Mouse (Mus musculus): ENCODE results near the gene Ptgs2.

DNA sequence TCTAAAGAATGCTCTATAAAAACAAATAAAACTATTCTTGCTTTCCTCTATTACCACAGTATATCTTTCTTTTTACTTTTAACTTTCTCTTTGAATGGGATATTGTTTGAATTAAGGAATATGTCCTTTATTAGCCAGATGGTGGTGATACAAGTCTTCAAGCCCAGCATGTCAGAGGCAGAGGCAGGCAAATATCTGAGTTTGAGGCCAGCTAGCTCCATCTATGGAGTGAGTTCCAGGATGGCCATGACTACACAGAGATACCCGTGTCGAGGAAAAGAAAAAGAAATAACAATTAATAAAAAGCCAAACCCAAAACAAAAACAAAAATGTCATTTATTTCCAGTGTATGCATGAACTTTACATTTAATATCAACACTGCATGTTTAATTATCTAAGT lies 2.8 kb upstream of the Ptgs2 start:
- TF ChIP-seq CTCF (IDR thresholded peaks at IDR 0.05; ENCODE audit: borderline replicate concordance, insufficient read depth, low read length) (no peak), POLR2A (IDR thresholded peaks at IDR 0.05; ENCODE audit: low read depth, low read length) (no peak)
